ENCODE assay signal across 9 mouse cellular contexts in genomic region chr19:26733546-26734100, GRCm38 (mm10).
DNase-seq lines count a peak whose midpoint lies in the region; ATAC-seq and TF ChIP-seq lines count a peak whose summit lies in the region.
"Had no signal": no experiment of that assay in that cellular context is flagged by ENCODE, and none has a peak within 500 bp of the region (broad histone marks: within the 10 kb centered on the region; RNA-seq: fewer than 3 reads in every experiment).

No protein-coding gene starts in this region.

- H3K36me3 ChIP-seq in hindbrain, embryonic 10.5 days: no peaks in the 10 kb centered on the region
- no peaks in the 10 kb centered on the region for H3K36me3 ChIP-seq in hindbrain, embryonic 12.5 days
- H3K36me3 ChIP-seq in hindbrain, embryonic 16.5 days (ENCODE audit: control insufficient read depth, insufficient read depth, low read length): no peaks in the 10 kb centered on the region

- DNase-seq in cerebellum, adult 2 months: peak; percentile 44 to 48
- no peak for DNase-seq in hindbrain, embryonic 10.5 days (ENCODE audit: low spot score)
- DNase-seq in NIH3T3 (ENCODE audit: low read depth): peak; percentile 52
- DNase-seq in right cerebral cortex, adult 18-20 months: no peak
- DNase-seq in urinary bladder, postnatal 14 days (ENCODE audit: low spot score): no peak

- no peak overlapping the region for H3K9ac ChIP-seq in hindbrain, embryonic 12.5 days
- no peak overlapping the region for H3K9ac ChIP-seq in hindbrain, embryonic 16.5 days (ENCODE audit: low read depth, low read length)

- H3K27me3 ChIP-seq in cerebellum, adult 2 months (ENCODE audit: control insufficient read depth, insufficient read depth, low read length): no peaks in the 10 kb centered on the region
- H3K27me3 ChIP-seq in hindbrain, embryonic 10.5 days (ENCODE audit: insufficient read depth, poor library complexity, severe bottlenecking): no peaks in the 10 kb centered on the region
- H3K27me3 ChIP-seq in hindbrain, embryonic 12.5 days: no peaks in the 10 kb centered on the region
- no peaks in the 10 kb centered on the region for H3K27me3 ChIP-seq in hindbrain, embryonic 16.5 days (replicated peaks; ENCODE audit: control insufficient read depth, insufficient read depth, low read length)

- no peaks in the 10 kb centered on the region for H3K9me3 ChIP-seq in hindbrain, embryonic 10.5 days
- H3K9me3 ChIP-seq in hindbrain, embryonic 12.5 days (replicated peaks): no peaks in the 10 kb centered on the region
- H3K9me3 ChIP-seq in hindbrain, embryonic 16.5 days (ENCODE audit: control insufficient read depth, low read length): no peaks in the 10 kb centered on the region

- WGBS in cerebellum, adult 2 months: 15% methylated on average over 7 of the region's 7 CpGs
- WGBS in hindbrain, embryonic 10.5 days: 68% methylated on average over 7 of the region's 7 CpGs
- WGBS in hindbrain, embryonic 12.5 days: 67% methylated on average over 7 of the region's 7 CpGs
- whole genome bisulfite sequencing in hindbrain, embryonic 16.5 days: 53% methylated on average over 7 of the region's 7 CpGs

- peak overlapping the region; percentile 0; the same call in 1 of the 2 replicates for H3K27ac ChIP-seq in cerebellum, adult 2 months (ENCODE audit: insufficient read depth, low read length)
- 0 out of 2 replicates have a peak overlapping the region, but pooled peaks have one; percentile 24 for H3K27ac ChIP-seq in hindbrain, embryonic 10.5 days
- no peak overlapping the region for H3K27ac ChIP-seq in hindbrain, embryonic 12.5 days
- 0 out of 2 replicates have a peak overlapping the region, but pooled peaks have one; percentile 8 for H3K27ac ChIP-seq in hindbrain, embryonic 16.5 days (ENCODE audit: low read depth, low read length)

- H3K4me2 ChIP-seq in hindbrain, embryonic 12.5 days (replicated peaks): no peak overlapping the region
- no peak overlapping the region for H3K4me2 ChIP-seq in hindbrain, embryonic 16.5 days (ENCODE audit: low read length)

- no peak for TF ChIP-seq CTCF in cerebellum, adult 2 months (IDR thresholded peaks at IDR 0.05; ENCODE audit: borderline replicate concordance, insufficient read depth, low read depth, low read length)

- H3K4me3 ChIP-seq in cerebellum, adult 2 months (replicated peaks; ENCODE audit: insufficient read depth, low read depth, low read length): no peak overlapping the region
- no peak overlapping the region for H3K4me3 ChIP-seq in hindbrain, embryonic 10.5 days
- H3K4me3 ChIP-seq in hindbrain, embryonic 12.5 days: no peak overlapping the region
- H3K4me3 ChIP-seq in hindbrain, embryonic 16.5 days (ENCODE audit: low read length): no peak overlapping the region

- no peak for ATAC-seq in cerebellum, adult (ENCODE audit: insufficient number of reproducible peaks, low FRiP score, low TSS enrichment)
- no peak for ATAC-seq in hindbrain, embryonic 12.5 days (ENCODE audit: low FRiP score)
- ATAC-seq in hindbrain, embryonic 16.5 days: 0 out of 2 replicates have a peak, but pooled peaks have one; percentile 48
- ATAC-seq: inflammation-experienced regulatory T-cells, adult 6 months had no signal

- no peak for TF ChIP-seq POLR2A in cerebellum, adult 2 months (IDR thresholded peaks at IDR 0.05; ENCODE audit: borderline replicate concordance, insufficient read depth, low read length)

- peaks cover 22% of the 10 kb centered on the region for H3K4me1 ChIP-seq in cerebellum, adult 2 months (ENCODE audit: control insufficient read depth, insufficient read depth, low read length)
- peaks cover 14% of the 10 kb centered on the region for H3K4me1 ChIP-seq in hindbrain, embryonic 10.5 days (replicated peaks)
- H3K4me1 ChIP-seq in hindbrain, embryonic 12.5 days: peaks cover 12% of the 10 kb centered on the region
- peaks cover 16% of the 10 kb centered on the region for H3K4me1 ChIP-seq in hindbrain, embryonic 16.5 days (ENCODE audit: control insufficient read depth, insufficient read depth, low read depth, low read length)

Comparison
In these comparisons a context has a peak if more than half of its experiments do, and no peak if none do; other contexts are left out.
1. DNase-seq: peak in cerebellum, adult 2 months (2 of 2) and NIH3T3 (single experiment); none in hindbrain, embryonic 10.5 days (single experiment), right cerebral cortex, adult 18-20 months (single experiment) and urinary bladder, postnatal 14 days (single experiment).